Mouse (Mus musculus) ovary, postnatal 36 days (tissue): ENCODE measurements around the gene Idi1.
"Not testable (repeated sequence)": the region's sequence is repeated elsewhere in the genome, so short reads cannot be mapped to it uniquely, and the experiment has no call there.

Experiments
- DNase-seq: peaks from one replicate; pipeline ENCODE4 v3.0.0; 2022; ENCODE audit warnings: low spot score, mixed read lengths

Gene Idi1

DNA sequence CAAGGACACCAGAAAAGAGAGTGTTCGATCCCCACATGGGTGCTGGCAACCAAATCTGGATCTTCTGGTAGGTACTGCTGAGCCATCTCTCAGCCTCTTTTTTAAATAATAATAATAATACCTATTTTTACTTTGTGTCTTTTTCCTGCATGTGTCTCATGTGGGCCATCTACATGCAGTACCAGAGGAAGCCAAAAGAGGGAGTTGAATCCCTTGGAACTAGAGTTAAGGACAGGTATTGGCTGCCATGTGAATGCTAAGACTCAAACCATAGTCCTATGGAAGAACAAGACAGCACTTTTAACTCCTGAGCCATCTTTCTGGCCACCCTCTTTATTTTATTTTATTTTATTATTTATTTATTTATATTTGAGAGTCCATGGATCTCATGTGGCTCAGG lies 3.3 kb downstream of the Idi1 start:
- DNase-seq = no peak

- not testable (repeated sequence) for DNase-seq
Observed at GRCm38 (mm10) chr13:8905986-8906385, 20.7 kb downstream of the Idi1 start.

DNA sequence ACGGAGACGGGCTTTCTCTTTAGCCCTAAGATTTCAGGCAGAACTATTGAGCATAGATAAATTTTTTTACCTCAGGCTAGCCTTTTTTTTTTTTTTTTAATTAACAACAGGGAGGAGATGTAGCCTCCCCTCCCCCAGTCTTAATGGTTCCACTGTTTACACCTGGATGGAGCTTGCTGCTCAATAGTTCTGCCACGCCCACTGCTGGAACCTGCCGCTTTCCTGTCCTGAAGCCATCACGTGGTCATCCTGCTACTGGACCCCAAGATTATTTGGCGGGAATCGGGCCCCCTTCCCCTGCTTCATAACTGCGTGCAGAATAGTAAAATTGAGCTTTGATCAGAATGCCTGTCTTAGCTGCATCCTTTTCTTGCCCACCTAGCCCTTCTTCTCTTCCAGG lies 28.6 kb downstream of the Idi1 start:
- not testable (repeated sequence) for DNase-seq

DNA sequence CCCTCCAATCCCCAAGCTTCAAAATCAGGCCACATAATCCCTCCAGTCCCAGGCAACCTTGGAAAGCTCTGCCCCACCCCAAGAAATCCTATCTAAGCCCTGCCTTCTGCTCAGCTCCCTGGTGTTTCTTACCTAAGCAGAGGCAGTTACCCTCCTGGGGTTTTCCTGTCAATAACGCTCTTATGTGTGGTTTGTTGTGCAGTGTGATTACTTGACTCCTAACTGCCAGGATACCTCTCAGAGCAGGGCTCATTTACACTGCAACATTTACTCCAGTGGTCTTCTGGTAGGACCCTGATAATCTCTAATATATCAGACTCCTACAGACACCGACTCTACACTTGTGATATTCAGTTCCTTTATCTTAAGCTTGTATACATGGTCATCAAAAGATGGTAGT lies 48.2 kb downstream of the Idi1 start:
- DNase-seq = no peak

GRCm38 (mm10) chr13:8937611-8938140 lies 52.4 kb downstream of the Idi1 start:
- DNase-seq = not testable (repeated sequence)

- not testable (repeated sequence) for DNase-seq
Observed at GRCm38 (mm10) chr13:8941110-8941509, 55.8 kb downstream of the Idi1 start.

GRCm38 (mm10) chr13:8941701-8942100 lies 56.4 kb downstream of the Idi1 start:
- not testable (repeated sequence) for DNase-seq
